Mouse (Mus musculus) heart, embryonic 16.5 days (tissue): ENCODE data around the gene 4930442H23Rik. TPM values are rescaled to one million over a fixed set of nuclear protein-coding genes. Genes with fewer than 3 reads are reported as not detected.
"Not testable (repeated sequence)": the region's sequence is repeated elsewhere in the genome, so short reads cannot be mapped to it uniquely, and the experiment has no call there.

ENCODE experiments used
- ATAC-seq: fragments of 200-750 bp; cut with Nextera tagmentation; replicated peaks from 2 replicates; pipeline ENCODE4 v1.8.0; 2017; ENCODE audit warnings: moderate number of reproducible peaks; ENCODE audit not compliant: insufficient read depth, low FRiP score; ENCODE audit errors: extremely low read depth
- H3K27ac ChIP-seq: fragments of 300-500 bp; sonication (generic); 2 replicates; pipeline ENCODE4 v1.5.1; 2014; ENCODE audit warnings: mild to moderate bottlenecking, low read length, control low read depth, moderate library complexity
- H3K27me3 ChIP-seq: fragments of 300-500 bp; sonication (generic); 2 replicates; pipeline ENCODE4 v1.6.1; 2014; ENCODE audit warnings: low read length, mixed read lengths; ENCODE audit not compliant: control insufficient read depth, insufficient read depth
- H3K36me3 ChIP-seq: fragments of 300-500 bp; sonication (generic); 2 replicates; pipeline ENCODE4 v1.6.1; 2014; ENCODE audit not compliant: control insufficient read depth, insufficient read depth
- H3K4me1 ChIP-seq: fragments of 300-500 bp; sonication (generic); 2 replicates; pipeline ENCODE4 v1.6.1; 2014; ENCODE audit warnings: low read length, mixed read lengths; ENCODE audit not compliant: control insufficient read depth, insufficient read depth
- H3K4me2 ChIP-seq: fragments of 300-500 bp; sonication (generic); 2 replicates; pipeline ENCODE4 v1.6.1; 2014; ENCODE audit warnings: low read depth, mild to moderate bottlenecking, control low read depth, low read length
- H3K4me3 ChIP-seq: fragments of 300-500 bp; sonication (generic); 2 replicates; pipeline ENCODE4 v1.5.1; 2014; ENCODE audit warnings: mild to moderate bottlenecking, control low read depth, low read length
- H3K9ac ChIP-seq: fragments of 300-500 bp; sonication (generic); 2 replicates; pipeline ENCODE4 v1.6.1; 2014; ENCODE audit warnings: low read length, control low read depth
- H3K9me3 ChIP-seq: fragments of 300-500 bp; sonication (generic); replicated peaks from 2 replicates; pipeline ENCODE4 v1.6.1; 2016; ENCODE audit warnings: low read length; ENCODE audit not compliant: control insufficient read depth
- WGBS: fragments of 180-500 bp; shearing (Covaris S2); extraction: QIAGEN DNeasy Blood & Tissue Kit; methylation state at CpG from one replicate; pipeline ENCODE4 v1.1.7; 2014; 5-methylcytosine and 5-hydroxymethylcytosine counted together
- polyA plus RNA-seq: library from polyadenylated mRNA; unstranded; fragments of >200 nt; fragmentation: Nextera tagmentation; extraction: Ambion mirVana; gene quantifications from 2 replicates; pipeline ENCODE4 v1.2.1, GENCODE M21; 2015

4930442H23Rik gene
- polyA plus RNA-seq, 1 experiment from 2014 or later = 0.11 TPM

DNA sequence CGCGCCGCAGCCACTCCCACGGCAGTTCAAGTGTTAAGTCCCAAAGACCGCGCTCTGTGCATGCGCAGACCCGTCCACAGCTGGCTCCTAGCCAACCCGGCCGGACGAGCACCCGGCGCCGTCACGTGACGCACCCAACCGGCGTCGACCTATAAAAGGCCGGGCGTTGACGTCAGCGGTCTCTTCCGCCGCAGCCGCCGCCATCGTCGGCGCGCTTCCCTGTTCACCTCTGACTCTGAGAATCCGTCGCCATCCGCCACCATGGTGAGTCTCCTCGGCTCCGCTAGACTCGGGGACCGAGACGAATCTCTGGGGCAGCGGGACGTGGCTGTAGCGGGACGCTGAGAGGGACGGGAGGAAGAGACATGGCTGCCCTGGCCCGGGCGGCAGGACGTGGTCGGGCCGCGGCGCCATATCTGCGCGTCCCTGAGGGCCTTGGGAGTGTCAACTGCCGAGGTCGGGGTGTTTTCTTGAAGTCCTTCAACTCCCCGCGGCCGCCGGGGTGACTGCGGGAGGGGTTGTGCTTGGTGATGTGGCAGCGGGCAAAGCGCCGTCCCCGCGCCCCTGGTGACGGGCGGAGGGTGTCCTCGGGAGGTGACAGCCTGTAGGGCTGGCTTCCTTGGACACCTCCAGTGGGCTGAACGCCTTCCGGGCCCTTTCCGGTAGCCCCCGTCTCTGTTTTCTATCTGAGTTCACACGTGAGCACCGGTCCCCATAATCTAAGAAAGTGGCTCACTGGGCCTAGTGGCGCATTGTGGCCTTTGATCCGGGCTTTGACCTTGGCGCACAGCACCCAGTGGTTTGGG, 7.0 kb downstream of the 4930442H23Rik start, which contains the start of gene Eef2:
TSS of gene Eef2 (plus strand) at position 166 of the 806 bp plus-strand sequence.
- under 1% methylated on average over 77 of the region's 77 CpGs for WGBS
- Histone ChIP-seq H3K4me3 (peak within 1 kb of the TSS; percentile 87), H3K4me1 (peaks cover 33% of the 10 kb centered on the region)

GRCm38 (mm10) chr10:81175936-81176465, 7.6 kb downstream of the 4930442H23Rik start:
- Histone ChIP-seq H3K27ac (peak overlapping the region; percentile 90), H3K36me3 (peaks cover 34% of the 10 kb centered on the region), H3K4me1 (peaks cover 33% of the 10 kb centered on the region), H3K9ac (peak overlapping the region; percentile 55), H3K4me2 (peak overlapping the region; percentile 50), H3K4me3 (peak overlapping the region; percentile 87), H3K9me3 (no peaks in the 10 kb centered on the region), H3K27me3 (no peaks in the 10 kb centered on the region)
- ATAC-seq = peak; percentile 15
- whole genome bisulfite sequencing = 4% methylated on average over 13 of the region's 13 CpGs

More for the DNA sequence above, 7.0 kb downstream of the 4930442H23Rik start, which contains the start of gene Eef2:
- H3K9me3 ChIP-seq = no peaks in the 10 kb centered on the region
- peak within 1 kb of the TSS; percentile 90 for H3K27ac ChIP-seq
- H3K4me2 ChIP-seq = peak within 1 kb of the TSS; percentile 97
- peak; percentile 84 for ATAC-seq
- H3K27me3 ChIP-seq = no peaks in the 10 kb centered on the region
- peaks cover 41% of the 10 kb centered on the region for H3K36me3 ChIP-seq
- peak within 1 kb of the TSS; percentile 97 for H3K9ac ChIP-seq

GRCm38 (mm10) chr10:81175345-81175701, 8.3 kb downstream of the 4930442H23Rik start:
- Histone ChIP-seq H3K4me1 (peaks cover 33% of the 10 kb centered on the region), H3K4me3 (peak overlapping the region; percentile 39), H3K27ac (peak overlapping the region; percentile 90), H3K36me3 (peaks cover 28% of the 10 kb centered on the region), H3K4me2 (peak overlapping the region; percentile 65)
- not testable (repeated sequence) for H3K27me3 ChIP-seq, ATAC-seq, H3K9me3 ChIP-seq, H3K9ac ChIP-seq
- 6% methylated on average over 4 of the region's 4 CpGs for WGBS

DNA sequence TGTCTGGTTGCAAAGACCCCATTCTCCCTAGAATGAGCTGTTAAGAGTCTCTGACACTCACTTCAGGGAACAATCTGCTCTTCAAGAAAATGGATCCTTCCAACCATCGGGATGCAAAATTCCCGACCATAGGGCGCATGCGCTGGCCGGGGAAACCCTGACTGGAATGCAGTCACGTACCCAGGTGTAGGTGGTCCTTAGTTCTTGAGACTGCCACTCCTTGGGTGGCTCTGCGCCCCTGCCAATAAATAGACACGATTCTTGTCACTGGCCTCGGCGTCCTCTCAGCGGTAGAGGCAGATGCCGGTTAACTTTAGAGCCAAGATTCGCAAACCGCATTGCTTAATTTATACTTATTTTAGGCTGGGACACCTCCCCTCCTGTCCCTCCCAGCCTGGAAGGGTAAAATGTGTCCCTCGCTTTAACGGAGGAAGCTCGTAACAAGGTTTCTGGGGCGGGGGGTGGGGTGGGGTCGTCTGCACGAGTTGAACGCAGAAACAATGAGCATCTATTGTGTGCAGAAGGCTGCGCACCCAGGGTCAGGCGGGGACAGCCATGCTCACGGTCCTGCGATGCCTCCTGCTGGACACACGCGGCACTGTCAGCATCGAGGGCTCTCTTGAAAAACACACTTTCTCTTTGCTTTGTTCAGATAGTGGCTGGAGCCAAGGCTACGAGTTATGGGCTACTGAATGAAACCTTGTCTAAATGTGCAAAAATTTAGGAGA, 8.9 kb downstream of the 4930442H23Rik start:
- Histone ChIP-seq H3K9me3 (no peaks in the 10 kb centered on the region), H3K4me2 (peak overlapping the region; percentile 65), H3K27ac (peak overlapping the region; percentile 56), H3K4me3 (peak overlapping the region; percentile 39), H3K4me1 (peaks cover 33% of the 10 kb centered on the region), H3K9ac (peak overlapping the region; percentile 59), H3K27me3 (no peaks in the 10 kb centered on the region), H3K36me3 (peaks cover 23% of the 10 kb centered on the region)
- WGBS = 4% methylated on average over 29 of the region's 29 CpGs
- ATAC-seq = 0 out of 2 replicates have a peak, but pooled peaks have one; percentile 28

GRCm38 (mm10) chr10:81173132-81173531, 10.5 kb downstream of the 4930442H23Rik start:
- peak overlapping the region; percentile 72 for H3K9ac ChIP-seq
- peak overlapping the region; percentile 89 for H3K27ac ChIP-seq
- ATAC-seq = no peak; the same call in 1 of the 2 replicates
- 6% methylated on average over 21 of the region's 21 CpGs for WGBS
- H3K4me3 ChIP-seq = peak overlapping the region; percentile 10; the same call in 1 of the 2 replicates
- no peaks in the 10 kb centered on the region for H3K9me3 ChIP-seq
- H3K4me2 ChIP-seq = peak overlapping the region; percentile 52
- peaks cover 31% of the 10 kb centered on the region for H3K4me1 ChIP-seq
- H3K36me3 ChIP-seq = peaks cover 7% of the 10 kb centered on the region
- no peaks in the 10 kb centered on the region for H3K27me3 ChIP-seq

GRCm38 (mm10) chr10:81169411-81169900, 14.2 kb downstream of the 4930442H23Rik start:
- ATAC-seq, H3K27me3 ChIP-seq, H3K9me3 ChIP-seq, H3K36me3 ChIP-seq, H3K4me3 ChIP-seq, H3K9ac ChIP-seq: not testable (repeated sequence)
- H3K4me2 ChIP-seq = 0 out of 2 replicates have a peak overlapping the region, but pooled peaks have one; percentile 4
- WGBS = 38% methylated on average over 14 of the region's 14 CpGs
- peak overlapping the region; percentile 65; the same call in 1 of the 2 replicates for H3K27ac ChIP-seq
- H3K4me1 ChIP-seq = peaks cover 23% of the 10 kb centered on the region

- Histone ChIP-seq H3K4me2 (peak overlapping the region; percentile 80), H3K9ac (peak overlapping the region; percentile 56), H3K27ac (peak overlapping the region; percentile 79), H3K4me1 (peaks cover 22% of the 10 kb centered on the region), H3K36me3 (peaks cover under 1% of the 10 kb centered on the region; the same call in 1 of the 2 replicates), H3K27me3 (no peaks in the 10 kb centered on the region), H3K4me3 (peak overlapping the region; percentile 51), H3K9me3 (no peaks in the 10 kb centered on the region)
- peak; percentile 51 for ATAC-seq
- 3% methylated on average over 29 of the region's 29 CpGs for WGBS
Measured at GRCm38 (mm10) chr10:81168521-81169244, 15.0 kb downstream of the 4930442H23Rik start.

DNA sequence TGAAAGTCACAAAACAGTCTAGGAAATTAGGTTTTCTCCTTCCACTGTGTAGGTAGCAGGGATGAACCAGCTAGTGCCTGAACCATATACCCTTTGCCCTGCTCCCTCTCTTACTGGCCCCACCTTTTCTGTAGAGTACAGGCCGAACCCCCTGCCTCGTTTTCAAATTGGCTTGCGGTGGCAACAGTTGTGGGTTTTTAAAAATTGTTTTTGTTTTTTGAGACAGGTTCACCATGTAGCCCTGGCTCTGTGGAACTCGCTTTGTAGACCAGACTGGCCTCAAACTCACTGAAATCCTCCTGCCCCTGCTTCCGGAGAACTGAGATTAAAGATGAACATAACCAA, 15.6 kb downstream of the 4930442H23Rik start:
- H3K27me3 ChIP-seq = no peaks in the 10 kb centered on the region
- peak; percentile 43 for ATAC-seq
- peaks cover 5% of the 10 kb centered on the region; the same call in 1 of the 2 replicates for H3K36me3 ChIP-seq
- peaks cover 17% of the 10 kb centered on the region for H3K4me1 ChIP-seq
- H3K4me3 ChIP-seq = peak overlapping the region; percentile 51
- 10% methylated on average over 5 of the region's 5 CpGs for WGBS
- peak overlapping the region; percentile 56 for H3K9ac ChIP-seq
- H3K9me3 ChIP-seq = no peaks in the 10 kb centered on the region
- H3K27ac ChIP-seq = peak overlapping the region; percentile 79
- peak overlapping the region; percentile 80 for H3K4me2 ChIP-seq
